Mouse (Mus musculus) megakaryocyte, embryonic 14.5 days (primary cell): ENCODE data around the gene Ppdpf. TPM values are rescaled to one million over a fixed set of nuclear protein-coding genes. Genes with fewer than 3 reads are reported as not detected.
A peak's percentile ranks its signal among the peaks of the same experiment; 100 is the strongest.

Experiments
- H3K27me3 ChIP-seq: replicated peaks from 2 replicates; pipeline ENCODE3; 2012; ENCODE audit warnings: inconsistent platforms
- H3K36me3 ChIP-seq: replicated peaks from 2 replicates; pipeline ENCODE3; 2012; ENCODE audit warnings: low read length, inconsistent platforms, mixed read lengths
- H3K4me1 ChIP-seq: 2 replicates; pipeline ENCODE4 v1.6.1; 2012; ENCODE audit warnings: inconsistent platforms
- H3K4me3 ChIP-seq: replicated peaks from 2 replicates; pipeline ENCODE3; 2012; ENCODE audit warnings: moderate library complexity, mild to moderate bottlenecking, inconsistent platforms
- H3K9me3 ChIP-seq: 2 replicates; pipeline ENCODE4 v1.6.1; 2012; ENCODE audit warnings: inconsistent platforms
- FLI1 ChIP-seq: IDR thresholded peaks from 2 replicates; pipeline ENCODE4 v1.6.1; 2012; ENCODE audit warnings: low read length, inconsistent platforms, mixed read lengths
- GATA1 ChIP-seq: IDR thresholded peaks from 3 replicates; pipeline ENCODE4 v1.6.1; 2012; ENCODE audit warnings: mixed read lengths, low read length, inconsistent platforms, borderline replicate concordance
- polyA plus RNA-seq: library from polyadenylated mRNA; stranded (reverse); fragments of >175 nt; gene quantifications from 2 replicates; pipeline ENCODE4 v1.2.3, GENCODE M21; 2012; ENCODE audit warnings: low replicate concordance; ENCODE audit not compliant: insufficient read depth

The Ppdpf gene
- polyA plus RNA-seq: 257 and 509 TPM in 2 replicates

GRCm38 (mm10) chr2:181187121-181188000 lies at the start of gene Ppdpf:
Ppdpf (plus strand) TSS chr2:181187247.
- Histone ChIP-seq H3K4me1 (peaks cover 32% of the 10 kb centered on the region), H3K36me3 (peaks cover 13% of the 10 kb centered on the region), H3K27me3 (peaks cover 29% of the 10 kb centered on the region), H3K9me3 (no peaks in the 10 kb centered on the region), H3K4me3 (peak within 1 kb of the TSS; percentile 94)
- TF ChIP-seq GATA1 (no peak), FLI1 (no peak)

- Histone ChIP-seq H3K4me3 (no peak overlapping the region), H3K9me3 (peaks cover 3% of the 10 kb centered on the region; the same call in 1 of the 2 replicates), H3K4me1 (no peaks in the 10 kb centered on the region), H3K36me3 (no peaks in the 10 kb centered on the region), H3K27me3 (peaks cover 63% of the 10 kb centered on the region)
- TF ChIP-seq GATA1 (no peak), FLI1 (no peak)
Observed at GRCm38 (mm10) chr2:181139641-181140193, 47.3 kb upstream of the Ppdpf start.

- H3K36me3 ChIP-seq: no peaks in the 10 kb centered on the region
- no peak overlapping the region for H3K4me3 ChIP-seq
- no peaks in the 10 kb centered on the region; the same call in 1 of the 2 replicates for H3K4me1 ChIP-seq
- peaks cover 68% of the 10 kb centered on the region for H3K27me3 ChIP-seq
- TF ChIP-seq GATA1: no peak
- no peak for TF ChIP-seq FLI1
- H3K9me3 ChIP-seq: no peaks in the 10 kb centered on the region
Observed at GRCm38 (mm10) chr2:181142703-181143135, 44.3 kb upstream of the Ppdpf start.

GRCm38 (mm10) chr2:181143509-181144276 lies 43.4 kb upstream of the Ppdpf start:
- peaks cover 72% of the 10 kb centered on the region for H3K27me3 ChIP-seq
- no peak overlapping the region for H3K4me3 ChIP-seq
- H3K36me3 ChIP-seq: no peaks in the 10 kb centered on the region
- H3K9me3 ChIP-seq: no peaks in the 10 kb centered on the region
- H3K4me1 ChIP-seq: peaks cover 7% of the 10 kb centered on the region
- TF ChIP-seq FLI1: no peak
- no peak for TF ChIP-seq GATA1

GRCm38 (mm10) chr2:181144675-181145074 lies 42.4 kb upstream of the Ppdpf start:
- Histone ChIP-seq H3K36me3 (no peaks in the 10 kb centered on the region), H3K4me3 (no peak overlapping the region), H3K27me3 (peaks cover 76% of the 10 kb centered on the region), H3K9me3 (no peaks in the 10 kb centered on the region), H3K4me1 (peaks cover 7% of the 10 kb centered on the region)
- TF ChIP-seq GATA1: no peak
- TF ChIP-seq FLI1: no peak

GRCm38 (mm10) chr2:181146976-181147545 lies 40.0 kb upstream of the Ppdpf start:
- no peak overlapping the region for H3K4me3 ChIP-seq
- no peaks in the 10 kb centered on the region for H3K9me3 ChIP-seq
- H3K27me3 ChIP-seq: peaks cover 91% of the 10 kb centered on the region
- TF ChIP-seq GATA1 (no peak), FLI1 (no peak)
- H3K36me3 ChIP-seq: no peaks in the 10 kb centered on the region
- peaks cover 7% of the 10 kb centered on the region for H3K4me1 ChIP-seq

- Histone ChIP-seq H3K4me1 (peaks cover 7% of the 10 kb centered on the region), H3K36me3 (no peaks in the 10 kb centered on the region), H3K9me3 (no peaks in the 10 kb centered on the region), H3K4me3 (peak overlapping the region; percentile 66), H3K27me3 (peaks cover 93% of the 10 kb centered on the region)
- no peak for TF ChIP-seq GATA1
- TF ChIP-seq FLI1: no peak
Observed at GRCm38 (mm10) chr2:181147546-181148317, 39.3 kb upstream of the Ppdpf start.

- Histone ChIP-seq H3K4me3 (no peak overlapping the region), H3K27me3 (peaks cover 93% of the 10 kb centered on the region), H3K4me1 (peaks cover 7% of the 10 kb centered on the region)
Observed at GRCm38 (mm10) chr2:181148318-181148955, 38.6 kb upstream of the Ppdpf start.

More at GRCm38 (mm10) chr2:181148318-181148955, 38.6 kb upstream of the Ppdpf start:
- TF ChIP-seq FLI1: no peak
- no peak for TF ChIP-seq GATA1
- Histone ChIP-seq H3K9me3 (no peaks in the 10 kb centered on the region), H3K36me3 (no peaks in the 10 kb centered on the region)
